Mouse (Mus musculus) c-Kit-positive CD71-negative TER-119-negative erythroid progenitor cells, embryonic 14.5 days (primary cell): ENCODE data around the gene Ces3a.
"Not testable (repeated sequence)": the region's sequence is repeated elsewhere in the genome, so short reads cannot be mapped to it uniquely, and the experiment has no call there.

Experiments used
- DNase-seq: peaks from one replicate; pipeline ENCODE4 v3.0.0-alpha.2; 2013; ENCODE audit warnings: low read depth

Gene Ces3a

DNA sequence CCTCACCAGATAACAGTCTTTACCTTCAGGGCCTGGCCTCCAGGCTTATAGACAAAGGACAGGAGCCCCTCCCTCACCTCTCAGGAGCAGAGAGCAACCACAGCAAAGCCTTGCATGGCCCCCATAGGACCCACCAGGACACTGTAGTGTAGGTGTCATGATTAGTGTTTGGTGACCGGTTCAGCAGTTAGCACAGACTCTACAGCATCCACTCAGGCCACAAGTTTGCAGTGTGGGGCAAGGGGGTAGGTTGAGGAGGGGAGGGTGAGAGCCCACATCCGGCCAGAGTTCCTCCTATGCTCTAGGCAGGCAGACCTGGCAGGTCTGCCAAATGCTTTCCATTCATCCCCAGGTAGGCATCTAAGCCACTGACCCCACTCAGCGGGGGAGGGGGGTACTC, 45.6 kb downstream of the Ces3a start:
- DNase-seq, result no peak

DNA sequence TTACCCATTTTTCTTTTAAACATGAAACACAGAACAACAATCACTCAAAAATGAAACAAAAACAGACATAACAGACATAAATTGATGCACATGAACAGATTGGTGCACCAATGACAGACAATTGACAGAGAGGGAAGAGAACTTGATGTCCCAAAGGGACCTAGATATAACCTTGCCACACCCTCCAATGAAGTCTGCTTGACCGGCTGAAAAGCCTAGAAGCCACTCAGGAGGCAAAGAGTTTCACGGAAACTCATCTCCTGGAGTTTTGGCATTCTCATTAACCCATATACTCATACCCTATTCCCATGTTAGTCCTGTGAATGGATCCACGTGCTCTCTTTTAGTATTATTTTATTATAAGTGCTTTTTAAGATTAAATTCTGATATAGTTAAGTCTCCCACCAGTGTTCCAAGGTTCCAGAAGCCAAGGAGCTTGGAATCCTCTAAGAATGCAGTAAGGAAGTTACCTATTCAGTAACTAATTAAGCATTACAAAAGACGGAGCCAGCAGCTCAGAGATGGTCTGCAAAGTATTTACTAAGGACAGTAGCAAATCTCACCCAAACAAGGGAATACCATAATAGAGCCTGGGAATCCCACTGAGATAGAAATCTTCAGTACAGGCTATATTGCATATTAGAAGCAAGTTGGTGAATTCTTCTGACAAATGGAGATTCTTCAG, 53.8 kb downstream of the Ces3a start:
- not testable (repeated sequence) for DNase-seq

DNA sequence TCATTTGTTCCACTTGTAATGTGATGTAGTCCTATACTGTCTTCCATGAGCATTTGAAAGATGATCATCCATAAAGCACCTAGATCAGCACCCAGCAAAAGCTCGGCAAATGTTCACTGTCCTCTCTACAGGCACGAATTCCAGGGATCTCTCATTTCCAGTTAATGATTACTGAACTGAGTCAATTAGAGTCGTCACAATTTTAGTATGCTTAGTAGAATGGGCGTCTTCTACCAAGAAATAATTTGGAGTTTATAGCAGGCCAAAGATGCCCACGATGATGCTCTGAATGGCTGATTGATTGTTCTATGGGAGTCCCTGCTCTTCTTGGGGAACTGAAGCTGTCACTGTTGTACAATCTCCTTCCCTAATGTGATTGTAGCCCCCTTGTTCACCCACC, 55.3 kb downstream of the Ces3a start:
- DNase-seq, result not testable (repeated sequence)

DNA sequence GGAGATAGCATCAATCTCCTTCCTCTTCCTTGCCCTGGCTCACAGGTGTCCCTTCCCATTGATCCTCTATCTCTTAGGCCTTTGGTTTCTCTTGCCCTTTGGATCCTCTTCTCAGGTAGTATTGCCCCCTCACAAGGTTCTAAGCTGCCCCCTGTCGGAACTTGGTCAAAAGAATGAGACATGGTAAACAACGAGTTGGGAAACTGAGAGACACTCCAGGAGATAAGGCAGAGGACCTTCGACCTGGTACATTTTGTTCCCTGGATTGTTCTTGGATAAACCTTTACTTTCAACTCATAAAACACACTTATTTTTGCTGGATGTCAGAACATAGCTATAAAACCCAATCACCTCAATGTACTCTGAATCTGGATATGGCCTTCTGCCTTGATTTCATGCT, 55.8 kb downstream of the Ces3a start:
- no peak for DNase-seq
